Mouse (Mus musculus) embryo, embryonic 11 days (tissue): Measurements from ENCODE around the gene Ppfia1.
A peak's percentile ranks its signal among the peaks of the same experiment; 100 is the strongest.

Experiments
- DNase-seq: peaks from one replicate; pipeline ENCODE4 v3.0.0-alpha.2; 2015

The Ppfia1 gene

DNA sequence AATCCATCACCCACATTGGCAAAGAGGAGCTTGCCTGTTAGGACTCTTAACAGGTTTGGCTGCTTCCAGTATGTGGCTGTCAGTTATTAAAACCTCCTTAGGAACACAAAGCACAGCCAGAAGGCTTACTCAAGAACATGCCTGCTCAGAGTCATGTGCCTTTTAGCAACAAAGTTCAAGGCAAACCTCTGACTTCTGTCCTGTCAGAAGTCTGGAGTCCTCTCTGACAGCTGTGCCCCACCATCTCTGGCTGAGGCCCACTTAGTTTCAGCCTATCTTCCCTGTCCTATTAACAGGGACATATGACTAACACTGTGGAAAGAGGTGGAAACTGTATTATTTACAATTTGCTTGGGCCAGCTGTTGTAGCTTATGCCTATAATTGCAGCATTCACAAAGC is 73.2 kb downstream of the Ppfia1 start:
- no peak for DNase-seq

DNA sequence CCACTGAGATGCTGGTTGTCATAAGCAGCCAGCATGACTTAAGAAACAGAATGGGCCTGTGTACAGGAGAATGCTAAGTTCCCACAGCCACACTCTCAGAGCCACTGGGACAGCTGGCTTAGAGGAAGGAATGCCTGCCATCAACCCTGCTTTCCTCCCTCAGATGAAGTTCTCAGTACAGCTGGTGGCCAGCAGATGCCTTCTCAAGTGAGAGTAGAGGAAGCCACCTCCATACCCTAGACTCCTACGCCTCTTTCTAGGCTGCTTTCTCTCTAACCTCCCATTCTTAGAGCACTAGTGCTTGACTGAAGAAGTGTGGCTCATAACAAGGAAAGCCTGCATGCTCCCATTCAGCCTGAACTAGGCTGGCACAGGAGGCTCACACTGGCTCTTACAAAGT is 74.0 kb downstream of the Ppfia1 start:
- DNase-seq, result no peak

DNA sequence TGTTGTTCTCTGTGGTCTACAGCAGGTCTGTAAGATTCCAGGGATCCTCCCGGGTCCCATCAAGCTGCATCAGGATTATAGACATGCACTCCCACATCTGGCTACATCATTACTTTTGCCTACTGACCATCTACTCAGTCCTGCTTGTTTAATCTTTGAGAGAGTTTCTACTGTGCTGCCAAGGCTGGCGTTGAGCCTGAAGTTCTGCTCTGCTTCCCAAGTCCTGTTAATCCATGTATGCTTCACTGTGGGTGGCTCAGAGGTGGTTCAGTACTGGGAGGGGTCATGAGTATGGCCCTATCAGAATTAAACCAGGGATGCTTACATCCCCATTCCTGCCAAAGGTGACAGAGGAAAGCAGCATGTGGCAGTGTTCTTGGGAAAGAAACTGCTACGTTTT is 77.8 kb downstream of the Ppfia1 start:
- DNase-seq, result no peak

DNA sequence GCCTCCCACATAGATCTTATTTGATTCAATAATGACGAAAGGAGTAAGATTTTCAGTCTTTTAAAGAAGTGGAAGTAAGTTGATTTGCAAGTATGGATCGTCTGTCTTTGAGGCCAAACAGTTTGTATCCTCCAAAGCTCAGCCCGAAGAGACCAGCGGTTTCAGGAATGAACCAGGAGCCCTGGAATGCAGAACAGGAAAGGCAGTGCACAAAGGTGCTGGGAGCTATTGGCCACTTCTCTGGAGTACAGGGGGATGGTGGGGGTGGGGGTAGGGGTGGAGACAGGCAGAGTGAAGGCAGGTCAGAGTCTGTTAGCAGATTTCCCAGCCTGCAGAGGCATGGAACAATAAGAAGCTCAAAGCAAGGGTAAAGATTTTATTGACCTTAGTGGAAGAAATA is 80.0 kb downstream of the Ppfia1 start:
- DNase-seq, result no peak

DNA sequence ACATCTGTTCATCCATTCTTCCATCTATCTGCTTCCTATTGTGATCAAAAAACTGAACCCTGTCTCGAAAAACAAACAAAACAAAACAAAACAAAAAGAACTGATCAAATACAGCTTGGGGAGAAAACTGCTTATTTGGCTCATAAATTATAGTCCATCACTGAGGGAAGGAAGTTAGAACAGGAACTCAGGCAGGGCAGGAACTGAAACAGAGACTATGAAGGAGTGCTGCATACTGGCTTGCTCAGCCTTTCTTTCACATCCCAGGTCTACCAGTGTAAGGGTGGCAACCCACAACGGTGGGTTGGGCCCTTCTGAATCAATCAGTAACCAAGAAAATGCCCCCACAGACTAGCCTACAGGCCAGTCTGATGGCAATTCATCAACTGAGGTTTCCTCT is 82.4 kb downstream of the Ppfia1 start:
- no peak for DNase-seq

DNA sequence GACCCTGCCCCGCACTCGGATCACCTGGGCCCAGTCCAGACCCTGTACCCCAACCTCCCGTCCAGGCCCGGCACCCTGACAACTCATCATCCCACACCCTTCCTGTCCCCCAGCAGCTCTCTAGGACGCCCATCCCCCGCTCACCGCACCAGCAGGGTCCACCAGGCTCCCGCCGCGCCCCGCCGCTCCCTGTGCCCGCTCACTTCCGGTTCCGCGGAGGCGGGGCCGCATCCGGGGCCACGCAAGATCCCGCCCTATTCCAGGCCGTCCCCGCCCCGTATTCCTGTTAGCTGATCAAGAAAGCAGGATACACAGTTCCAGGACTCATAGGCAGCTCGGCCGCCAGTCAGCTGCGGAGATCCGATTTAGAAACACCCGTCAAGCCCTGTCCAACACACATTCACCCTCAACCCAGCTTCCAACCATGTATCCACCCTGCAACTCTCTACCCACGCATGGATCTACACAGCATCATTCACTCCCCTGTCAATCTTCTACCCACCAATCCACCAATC is 82.9 kb downstream of the Ppfia1 start, which contains the start of gene Cttn:
TSS of gene Cttn (minus strand) at position 465 of the 515 bp plus-strand sequence.
- peak; percentile 95 for DNase-seq

DNA sequence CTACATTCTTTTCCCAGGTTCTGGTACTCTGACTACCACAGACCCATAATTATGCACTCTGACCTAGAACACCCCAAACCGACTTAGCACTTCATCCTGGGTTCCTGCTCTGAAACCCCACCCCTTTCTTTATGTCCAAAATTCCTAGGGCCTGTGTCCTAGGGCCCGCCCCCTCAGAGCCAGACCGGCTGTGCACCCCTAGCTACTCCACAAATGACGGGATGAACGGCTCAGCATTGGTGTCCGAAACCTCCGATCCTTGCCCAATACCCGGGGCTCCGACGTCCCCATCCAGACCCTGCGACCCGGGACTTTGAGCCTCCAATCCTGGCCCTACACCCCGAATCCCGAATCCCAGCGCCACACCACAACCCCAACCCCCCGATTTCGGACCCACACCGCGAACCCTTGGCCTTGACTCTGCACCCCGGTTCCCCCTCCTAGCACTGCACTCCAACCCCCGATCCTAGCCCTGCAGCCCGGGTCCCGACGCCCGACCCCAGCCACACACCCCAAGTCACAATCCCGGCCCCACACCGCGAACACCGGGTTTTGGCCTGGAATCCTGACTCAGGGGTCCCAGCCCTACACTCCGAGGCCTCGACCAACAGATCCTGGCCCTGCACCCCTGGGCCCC is 83.5 kb downstream of the Ppfia1 start:
- DNase-seq, result peak; percentile 23

DNA sequence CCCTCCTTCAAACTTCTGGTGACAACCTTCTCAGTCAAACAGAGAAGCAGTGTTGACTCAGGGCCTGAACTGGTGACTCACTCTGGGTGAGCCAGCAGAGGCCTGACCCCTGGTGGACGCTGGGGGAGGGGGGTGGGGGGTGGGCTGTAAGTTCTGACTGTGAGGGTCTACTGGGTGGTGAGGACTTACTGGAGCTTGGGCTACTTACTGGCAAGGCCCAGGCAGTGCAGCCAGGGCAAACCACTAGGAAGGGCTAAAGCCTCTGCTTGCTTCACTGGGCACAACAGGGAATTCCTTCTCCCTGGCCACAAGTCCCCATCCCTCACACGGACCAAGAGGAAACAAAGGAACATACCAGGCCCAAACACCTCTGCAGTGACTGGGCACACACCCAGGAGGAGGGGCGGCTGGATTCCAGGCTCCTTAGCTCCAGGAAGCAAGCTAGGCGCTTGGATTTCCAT is 84.3 kb downstream of the Ppfia1 start:
- peak; percentile 7 for DNase-seq

DNA sequence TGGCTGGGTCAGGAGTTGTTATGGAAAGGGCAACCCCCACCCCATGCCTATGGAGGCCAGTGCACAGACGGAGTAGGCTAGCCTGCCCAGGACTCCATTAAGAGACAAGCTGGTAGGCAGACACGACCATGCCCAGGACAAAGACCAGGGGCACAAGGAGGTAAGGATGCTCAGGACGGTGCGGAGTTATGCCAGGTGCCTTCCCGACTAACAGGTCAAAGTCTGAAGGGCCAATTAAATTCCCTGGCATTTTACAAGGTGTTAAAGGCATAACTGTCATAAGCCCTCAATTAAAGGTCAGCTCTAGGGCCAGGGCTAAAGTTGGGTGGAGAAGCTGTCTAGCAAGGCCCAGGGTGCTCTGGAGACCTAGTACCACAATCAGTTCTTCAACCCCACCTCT is 84.8 kb downstream of the Ppfia1 start:
- no peak for DNase-seq

DNA sequence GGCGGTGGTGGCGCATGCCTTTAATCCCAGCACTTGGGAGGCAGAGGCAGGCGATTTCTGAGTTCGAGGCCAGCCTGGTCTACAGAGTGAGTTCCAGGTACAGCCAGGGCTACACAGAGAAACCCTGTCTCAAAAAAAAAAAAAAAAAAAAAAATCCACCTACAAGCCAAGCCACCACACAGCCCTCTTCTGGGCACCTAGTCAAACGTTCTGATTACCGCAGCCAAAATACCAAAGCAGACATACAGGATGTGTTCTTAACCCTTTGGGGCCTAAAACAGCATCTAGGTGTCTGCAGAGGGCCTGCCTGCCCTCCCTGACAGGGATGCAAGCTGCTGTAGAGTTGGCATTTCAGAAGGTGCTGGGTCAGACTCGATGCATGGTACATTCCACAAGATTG is 91.0 kb downstream of the Ppfia1 start:
- no peak for DNase-seq

DNA sequence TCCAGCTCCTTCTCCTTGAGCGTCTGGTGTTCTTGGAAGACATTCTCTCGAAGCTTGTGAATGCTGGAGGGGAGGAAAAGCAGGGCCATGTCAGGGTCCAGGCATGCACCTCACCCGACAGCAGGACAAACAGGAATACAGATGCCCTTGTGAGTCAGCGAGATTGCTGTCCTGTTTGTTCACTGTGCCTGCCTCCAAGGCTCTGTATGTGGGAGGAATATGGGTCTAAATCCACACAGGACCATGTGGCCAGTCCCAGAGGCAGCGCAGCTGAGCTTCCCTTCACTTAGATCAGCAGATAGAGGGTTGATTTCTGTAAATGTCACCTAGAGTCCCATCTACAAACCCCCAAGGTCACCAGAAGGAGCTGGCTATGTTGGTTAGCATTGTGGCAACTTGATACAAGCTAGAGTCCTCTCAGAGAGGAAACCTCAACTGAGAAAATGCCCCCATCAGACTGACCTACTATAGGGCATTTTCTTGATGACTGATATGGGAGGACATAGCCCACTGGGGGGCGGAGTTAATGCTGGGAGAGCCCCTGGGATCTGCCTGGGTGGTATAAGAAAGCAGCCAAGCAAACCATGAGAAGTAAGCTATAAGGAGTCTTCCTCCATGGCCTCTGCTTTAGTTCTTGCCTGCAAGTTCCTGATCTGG is 92.2 kb downstream of the Ppfia1 start:
- DNase-seq, result no peak

DNA sequence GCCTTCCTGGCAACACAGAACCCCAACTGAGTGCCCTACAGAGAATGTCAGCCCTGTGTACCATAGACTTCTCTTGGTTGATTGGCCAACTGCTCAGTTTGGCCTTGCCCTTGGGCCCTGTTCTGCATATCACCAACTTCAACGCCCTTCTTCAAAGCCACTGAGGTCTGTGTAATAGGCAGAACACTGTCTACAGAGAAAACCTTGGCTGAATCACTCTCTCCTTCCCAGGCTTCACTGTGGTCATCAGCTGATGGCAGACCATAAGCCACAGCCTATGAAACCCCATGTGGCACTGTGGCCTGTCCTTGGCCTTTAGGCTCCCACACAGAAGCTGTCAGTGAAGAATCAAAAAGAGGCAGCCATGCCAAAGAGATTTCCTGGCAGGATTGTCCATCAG is 94.6 kb downstream of the Ppfia1 start:
- no peak for DNase-seq

DNA sequence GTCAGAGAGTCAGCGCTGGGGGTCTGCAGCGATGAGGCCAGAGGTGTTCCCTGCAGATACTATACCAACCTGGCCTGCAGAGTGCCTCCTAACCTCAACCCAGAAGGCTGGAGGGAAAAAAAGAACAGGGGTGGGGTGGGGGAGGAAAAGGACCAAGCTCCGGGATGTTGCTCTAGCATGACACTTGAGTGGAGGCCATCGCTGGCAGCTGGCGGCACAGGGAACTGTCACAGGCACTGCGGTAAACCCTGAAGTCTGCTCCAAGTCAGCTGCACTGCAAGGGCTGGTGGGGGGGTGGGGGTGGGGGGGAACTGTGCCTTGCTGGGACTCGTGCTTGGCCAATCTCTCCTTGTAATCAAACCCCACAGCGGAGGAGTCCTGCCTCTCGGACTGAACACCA is 102.9 kb downstream of the Ppfia1 start:
- no peak for DNase-seq

DNA sequence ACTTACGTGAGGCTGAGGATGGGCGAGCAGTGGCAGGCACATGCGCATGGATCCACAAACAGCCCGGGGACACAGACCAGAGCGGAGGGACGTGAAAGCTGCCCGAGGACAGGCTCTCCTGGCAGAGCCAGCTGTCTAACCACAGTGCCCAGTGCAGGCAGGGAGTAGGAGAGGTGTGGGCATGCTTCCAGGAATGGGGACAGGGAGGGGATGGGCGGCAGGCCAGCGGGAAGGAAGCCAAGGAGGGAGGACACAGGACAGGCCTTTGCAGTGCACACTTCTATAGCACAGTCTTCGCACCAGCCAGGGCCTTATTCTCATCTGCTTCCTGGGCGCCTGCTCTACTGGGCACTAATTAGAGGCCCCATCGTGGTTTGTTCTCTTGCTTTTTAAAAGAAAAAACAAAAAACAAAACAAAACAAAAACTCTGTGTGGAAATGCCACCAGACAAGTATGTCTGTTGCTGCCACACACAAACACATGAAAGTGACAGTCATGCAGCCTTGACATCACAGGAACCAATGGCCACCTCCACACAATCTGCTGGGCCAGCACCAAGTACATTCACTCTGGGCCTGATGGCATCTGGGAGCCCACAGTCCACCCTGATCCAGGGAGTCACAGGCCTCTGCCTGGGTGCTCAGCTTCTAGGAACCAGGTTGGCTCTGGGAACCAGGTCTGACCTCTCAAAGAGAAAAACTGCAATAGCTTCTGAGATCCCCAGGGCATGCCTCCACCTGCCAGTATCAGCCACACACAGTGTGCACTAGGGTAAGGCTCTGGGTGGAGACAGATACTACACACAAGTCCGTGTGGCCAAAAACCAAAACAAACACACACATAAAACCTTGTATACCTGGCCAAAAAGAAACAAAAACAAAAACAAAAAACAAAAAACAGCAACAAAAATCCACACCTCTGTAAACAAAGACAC is 103.6 kb downstream of the Ppfia1 start:
- DNase-seq, result no peak

DNA sequence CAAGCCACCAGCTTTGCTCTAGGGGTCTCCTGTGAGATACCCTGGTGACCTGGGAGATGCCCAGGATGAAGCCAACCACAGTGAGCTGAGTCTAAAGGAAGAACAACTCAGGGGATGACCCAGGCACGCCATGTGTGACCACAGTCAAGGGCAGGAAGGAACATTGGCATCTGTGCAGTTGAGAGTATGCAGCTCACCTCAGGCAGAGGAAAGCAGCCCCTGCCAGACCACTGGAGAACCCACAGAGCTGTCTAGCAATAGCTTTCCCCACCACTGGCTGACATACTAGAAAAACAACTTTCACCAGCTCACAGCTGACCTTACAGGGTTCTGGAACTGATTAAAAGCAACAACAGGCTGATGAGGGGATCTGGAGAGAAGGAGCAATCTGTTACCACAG is 105.3 kb downstream of the Ppfia1 start:
- DNase-seq, result no peak

DNA sequence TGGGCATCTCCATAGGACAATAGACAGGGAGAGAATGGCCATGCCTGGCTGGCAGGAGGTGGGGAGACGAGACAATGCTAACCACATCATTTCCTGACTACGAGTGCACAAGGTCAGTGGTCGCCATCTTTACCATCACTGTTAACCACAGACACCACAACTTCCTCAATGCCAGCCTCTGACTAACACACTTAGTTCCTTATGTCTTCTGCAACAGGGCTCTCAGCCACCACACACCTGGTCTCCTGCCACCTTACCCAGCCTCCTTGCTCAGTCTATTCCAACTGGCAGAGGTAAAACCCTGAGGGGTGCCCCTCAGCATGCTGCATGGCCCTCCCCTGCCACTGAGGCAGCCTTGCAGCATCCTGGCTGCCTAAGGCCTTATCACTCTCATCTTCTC is 106.4 kb downstream of the Ppfia1 start:
- DNase-seq, result no peak

DNA sequence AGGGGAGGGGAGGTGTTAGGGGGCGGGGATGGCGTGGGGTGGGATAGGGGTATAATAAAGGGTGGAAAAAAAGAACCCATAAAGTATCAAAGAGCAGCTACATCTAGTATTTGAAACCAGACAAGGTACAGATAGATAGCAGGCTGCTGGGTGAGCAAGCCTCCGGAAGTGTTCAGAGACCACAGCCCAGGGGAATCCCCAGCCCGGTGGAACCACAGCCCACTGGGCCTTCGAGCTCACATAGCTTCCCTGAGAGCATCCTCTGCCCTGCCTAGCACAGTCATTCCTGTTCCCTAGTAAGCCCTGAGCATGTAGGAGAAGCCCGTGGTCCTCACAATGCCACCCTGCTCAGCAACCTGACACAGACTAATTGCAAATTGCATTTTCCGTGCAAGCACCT is 108.7 kb downstream of the Ppfia1 start:
- DNase-seq, result no peak

DNA sequence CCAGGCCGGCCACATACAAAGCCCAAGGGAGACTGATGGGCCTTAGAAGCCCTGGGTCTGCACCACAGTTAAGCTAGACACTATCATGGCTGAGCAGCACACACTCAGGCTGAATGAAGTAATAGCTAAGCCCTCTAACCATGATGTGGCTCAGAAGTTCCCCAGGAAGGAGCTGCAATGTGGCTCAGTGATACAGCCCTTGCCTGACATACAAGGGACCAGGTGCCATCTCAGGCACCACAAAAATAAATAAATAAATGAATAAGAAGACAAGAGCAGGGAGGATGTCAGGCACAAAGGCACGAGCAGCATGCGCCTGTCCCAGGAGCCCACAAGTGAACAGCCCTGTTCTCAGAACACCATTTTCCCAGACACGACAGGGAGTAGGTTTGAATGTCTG is 111.6 kb downstream of the Ppfia1 start:
- DNase-seq, result no peak

DNA sequence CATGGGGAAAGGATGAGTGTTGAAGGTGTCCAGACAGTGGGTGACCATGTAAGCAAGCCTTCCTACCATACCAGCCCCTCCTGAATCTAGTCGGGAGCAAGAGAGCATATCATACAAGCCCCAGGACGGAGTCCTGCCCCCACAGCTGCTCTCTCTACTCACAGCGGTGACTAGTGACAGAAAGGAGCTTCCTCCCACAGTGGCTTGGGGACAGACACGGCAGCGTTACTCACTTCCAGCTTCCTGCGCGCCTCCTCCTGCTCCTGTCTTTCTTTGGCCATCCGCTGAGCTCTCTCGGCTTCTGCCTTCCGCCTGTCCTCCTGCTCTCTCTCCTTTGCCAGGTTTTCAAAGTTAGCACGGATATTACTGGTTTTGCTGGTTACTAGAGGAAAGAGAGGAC is 112.1 kb downstream of the Ppfia1 start:
- no peak for DNase-seq

DNA sequence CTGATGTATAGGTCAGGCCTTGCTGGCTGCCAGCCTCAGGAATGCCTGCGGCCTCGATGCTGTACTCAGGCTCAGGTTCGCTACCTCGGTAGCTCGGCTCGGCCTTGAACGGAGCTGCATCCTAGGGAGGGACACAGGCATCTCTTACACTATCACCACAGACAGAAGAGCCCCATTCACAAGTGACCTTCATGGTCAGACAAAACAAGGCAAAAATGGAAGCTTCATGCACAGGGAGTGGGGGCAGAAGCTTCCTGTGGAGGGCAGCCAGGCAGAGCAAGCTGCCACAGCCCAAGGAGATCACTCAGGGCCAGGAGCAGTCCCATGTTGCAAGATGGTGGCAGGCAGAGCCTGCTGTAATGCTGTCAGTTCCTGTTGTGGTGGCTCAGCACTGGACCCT is 114.7 kb downstream of the Ppfia1 start:
- DNase-seq, result no peak

DNA sequence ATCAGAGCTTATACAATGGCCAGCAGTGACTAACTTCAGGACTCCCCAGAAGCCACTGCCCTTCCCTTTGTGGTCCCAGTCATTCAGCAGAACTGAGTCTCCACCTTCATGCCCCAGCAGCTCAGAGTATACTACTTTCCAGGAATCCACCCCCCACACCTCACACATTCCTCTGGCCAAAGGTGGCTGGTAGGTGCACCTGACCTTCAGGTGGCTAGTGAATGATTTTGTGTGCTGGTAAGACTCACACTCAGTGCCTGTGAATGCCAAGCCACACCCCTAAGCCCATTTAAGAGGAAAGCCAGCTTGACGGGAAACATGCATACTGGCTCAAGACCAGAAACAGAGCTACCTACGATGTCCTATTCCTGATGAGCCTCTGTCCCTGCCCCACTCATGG is 120.6 kb downstream of the Ppfia1 start:
- no peak for DNase-seq

DNA sequence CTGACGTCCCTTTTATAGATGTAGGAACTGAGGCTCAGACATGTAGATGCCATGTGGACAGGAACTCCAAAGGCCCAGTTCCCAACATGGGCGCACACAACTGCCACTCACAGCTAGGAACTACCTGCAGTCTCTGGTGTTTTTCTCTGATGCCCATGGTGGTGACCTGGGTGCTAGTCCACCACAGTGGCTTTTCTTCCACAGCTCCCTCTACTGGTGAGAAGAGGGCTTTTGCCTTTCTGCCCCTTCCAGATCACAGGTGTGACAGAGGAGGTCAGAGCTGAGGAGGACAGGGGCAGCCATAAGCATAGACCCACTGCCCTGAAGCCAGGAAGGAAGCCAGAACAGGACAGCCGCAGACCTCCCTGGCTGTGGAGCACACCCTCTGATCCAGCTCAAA is 126.1 kb downstream of the Ppfia1 start:
- DNase-seq, result no peak
